Mouse (Mus musculus): ENCODE results near the gene Gm20479.

The Gm20479 gene

DNA sequence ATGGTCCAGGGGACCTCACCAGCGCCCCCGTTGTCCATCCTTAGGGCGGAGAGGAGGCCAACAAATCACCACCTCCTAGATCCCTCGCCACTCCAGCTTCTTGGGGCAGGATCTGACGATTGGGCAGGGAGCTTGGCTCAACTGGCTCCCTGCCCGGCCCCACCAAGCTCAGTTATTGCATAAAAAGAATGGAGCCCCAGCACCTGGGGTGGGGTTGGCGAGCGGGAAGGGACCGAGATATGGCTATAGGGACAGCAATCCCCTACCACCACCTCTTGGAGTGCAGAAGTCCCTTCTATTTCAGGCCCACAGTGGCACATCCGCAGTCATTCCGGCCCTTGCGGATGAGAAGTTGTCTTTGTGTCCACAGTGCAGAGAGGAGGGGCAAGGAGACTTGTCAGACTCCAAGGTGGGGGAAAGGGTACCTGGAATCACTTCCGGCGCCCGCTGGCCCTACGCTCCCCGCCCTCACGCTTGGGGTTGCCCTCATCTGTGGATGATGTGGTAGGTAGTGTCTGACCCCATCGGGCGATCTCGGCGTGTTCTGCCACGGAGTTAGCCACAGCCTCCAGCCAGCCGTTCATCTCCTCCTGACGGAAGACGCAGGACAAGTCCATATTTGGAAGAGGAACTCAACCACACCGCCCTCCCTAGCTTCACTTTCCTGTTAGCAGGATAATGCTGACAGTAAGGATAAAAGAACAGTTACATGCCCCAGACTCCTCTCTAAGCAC is at the start of gene Gm20479:
Gene Gm20479, minus strand, starts transcription at position 559 of the 734 bp plus-strand sequence.
- DNase-seq (ENCODE audit: extremely low read depth, insufficient read length, low spot score) = no peak

DNA sequence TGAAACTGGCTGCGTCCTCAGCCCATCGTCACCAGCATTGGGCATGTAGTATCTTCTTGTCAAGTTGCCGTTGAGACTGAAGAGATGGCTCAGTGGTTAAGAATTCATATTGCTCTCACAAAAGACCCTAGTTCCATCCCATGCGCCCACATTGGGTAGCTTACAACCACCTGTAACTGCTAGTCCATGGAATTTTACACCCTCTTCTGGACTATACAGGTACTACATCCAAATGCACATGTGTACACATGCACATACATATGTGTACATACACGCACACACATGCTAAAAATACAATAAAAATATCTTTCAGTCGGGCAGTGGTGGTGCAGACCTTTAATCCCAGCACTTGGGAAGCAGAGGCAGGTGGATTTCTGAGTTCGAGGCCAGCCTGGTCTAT is 49.3 kb upstream of the Gm20479 start:
- DNase-seq (ENCODE audit: extremely low read depth, insufficient read length, low spot score) = no peak

DNA sequence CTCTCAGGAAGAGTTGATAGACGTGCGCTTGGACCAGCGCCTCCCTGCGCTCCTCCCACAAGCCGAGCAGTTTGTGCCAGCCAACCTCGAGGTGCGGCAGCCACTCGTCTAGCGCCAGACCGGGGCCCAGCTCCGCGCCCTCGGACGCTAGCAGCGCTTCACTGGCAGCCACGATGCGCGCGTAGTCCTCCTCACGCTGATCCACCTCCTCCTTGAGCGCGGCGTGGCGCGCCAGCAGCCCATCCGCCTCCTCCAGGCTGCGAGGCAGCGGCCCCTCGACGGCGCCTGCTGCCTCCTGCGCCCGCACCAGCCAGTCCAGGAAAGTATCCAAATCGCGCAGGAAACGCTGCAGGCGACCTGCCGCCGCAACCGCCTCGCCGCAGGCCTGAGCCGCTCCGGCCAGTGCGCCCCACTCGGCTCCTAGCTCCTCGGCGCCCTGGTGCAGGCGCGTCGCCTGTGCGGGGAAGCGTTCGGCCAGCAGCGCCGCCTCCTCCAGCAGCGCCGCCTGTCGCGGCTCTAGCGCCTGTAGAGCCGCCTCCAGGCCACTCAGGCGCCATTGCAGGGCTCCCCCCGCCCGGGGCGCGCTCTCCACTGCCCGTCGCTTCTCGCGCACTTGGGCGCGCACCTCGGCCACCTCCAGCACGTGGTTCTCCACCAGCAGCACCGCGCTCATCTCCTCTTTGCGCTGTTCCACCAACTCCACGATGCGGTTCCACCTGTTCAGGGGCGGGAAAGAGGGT is 47.2 kb upstream of the Gm20479 start:
- DNase-seq (ENCODE audit: extremely low read depth, insufficient read length, low spot score) = no peak

DNA sequence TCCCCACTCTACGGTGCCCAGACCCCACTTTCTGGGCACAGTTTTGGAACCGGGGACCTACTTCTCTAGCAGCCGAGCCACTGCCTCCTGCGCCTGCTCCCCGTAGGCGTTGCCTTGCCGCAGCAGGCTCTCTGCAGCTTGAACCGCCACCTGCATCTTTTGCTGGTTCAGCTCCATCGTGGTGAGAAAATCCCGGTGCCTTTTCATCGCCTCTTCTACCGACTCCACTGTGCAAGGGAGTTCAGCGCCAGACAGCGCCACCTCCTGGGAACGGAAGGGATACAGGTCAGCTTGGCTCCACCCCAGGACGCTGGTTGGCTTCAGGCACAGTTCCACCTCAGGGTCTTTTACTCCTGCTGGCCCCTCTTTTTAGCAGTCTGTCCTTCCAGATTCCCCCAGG is 45.5 kb upstream of the Gm20479 start:
- DNase-seq (ENCODE audit: extremely low read depth, insufficient read length, low spot score) = no peak

DNA sequence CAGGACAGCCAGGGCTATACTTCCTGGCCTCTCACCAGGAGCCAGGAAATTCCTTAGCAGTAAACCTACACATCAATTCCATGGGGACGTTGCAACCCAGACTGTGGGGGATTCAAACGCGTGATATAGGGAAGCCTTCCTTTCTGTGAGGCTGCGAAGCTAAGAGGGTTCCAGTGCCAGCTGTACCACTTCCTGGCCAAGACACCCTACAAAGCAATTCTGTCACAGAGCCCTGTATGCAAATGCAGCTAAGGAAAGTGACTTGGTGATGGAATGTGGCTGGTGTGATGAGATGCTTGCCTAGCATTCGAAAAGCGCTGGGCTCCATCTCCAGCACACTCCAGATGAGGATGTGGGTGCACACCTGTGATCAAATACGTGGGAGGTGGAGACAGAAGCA is 43.3 kb upstream of the Gm20479 start:
- no peak for DNase-seq (ENCODE audit: extremely low read depth, insufficient read length, low spot score)

DNA sequence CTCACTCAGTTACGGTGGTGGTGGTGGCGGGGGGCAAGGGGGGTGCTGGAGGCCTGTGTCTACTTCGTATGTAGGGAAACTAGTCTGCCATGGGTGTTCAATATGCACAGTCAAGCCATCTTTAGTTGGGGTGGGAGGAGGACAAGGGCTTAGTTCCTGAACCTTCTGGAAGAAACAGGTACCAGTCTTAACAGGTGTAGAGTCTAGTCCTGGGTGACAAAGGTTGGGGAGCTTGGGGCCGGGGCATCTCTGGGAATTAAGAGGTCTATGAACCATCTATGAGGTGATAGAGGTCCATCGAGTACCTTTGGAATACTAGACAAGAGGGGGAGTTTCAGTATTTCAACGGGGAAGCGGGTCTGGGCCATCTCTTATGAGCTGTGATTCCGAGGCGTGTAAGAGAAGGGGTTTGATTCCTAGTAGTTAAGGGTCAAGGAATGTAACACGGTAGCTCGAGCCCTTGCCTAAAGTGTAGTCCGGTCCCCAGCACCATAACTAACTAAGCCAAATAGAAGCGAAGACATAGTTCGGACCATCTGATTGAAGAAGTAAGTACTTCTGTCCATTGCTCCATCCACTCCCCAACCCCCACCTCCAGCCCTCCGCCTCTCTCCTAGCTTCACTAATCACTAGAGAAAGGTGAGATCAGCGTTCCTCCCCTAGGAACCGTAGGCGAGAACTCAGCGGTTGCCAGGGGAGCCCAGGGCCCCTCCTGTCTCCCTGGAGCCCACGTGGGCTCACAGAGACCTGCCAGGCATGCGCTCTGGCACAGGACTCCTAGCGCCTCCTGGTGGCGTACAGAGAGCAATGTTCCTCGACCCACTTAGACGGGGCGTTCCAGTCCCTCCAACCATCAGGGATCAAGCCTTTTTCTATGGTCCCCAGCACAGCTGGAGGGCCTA is 40.1 kb upstream of the Gm20479 start:
- DNase-seq (ENCODE audit: extremely low read depth, insufficient read length, low spot score) = peak; percentile 48

DNA sequence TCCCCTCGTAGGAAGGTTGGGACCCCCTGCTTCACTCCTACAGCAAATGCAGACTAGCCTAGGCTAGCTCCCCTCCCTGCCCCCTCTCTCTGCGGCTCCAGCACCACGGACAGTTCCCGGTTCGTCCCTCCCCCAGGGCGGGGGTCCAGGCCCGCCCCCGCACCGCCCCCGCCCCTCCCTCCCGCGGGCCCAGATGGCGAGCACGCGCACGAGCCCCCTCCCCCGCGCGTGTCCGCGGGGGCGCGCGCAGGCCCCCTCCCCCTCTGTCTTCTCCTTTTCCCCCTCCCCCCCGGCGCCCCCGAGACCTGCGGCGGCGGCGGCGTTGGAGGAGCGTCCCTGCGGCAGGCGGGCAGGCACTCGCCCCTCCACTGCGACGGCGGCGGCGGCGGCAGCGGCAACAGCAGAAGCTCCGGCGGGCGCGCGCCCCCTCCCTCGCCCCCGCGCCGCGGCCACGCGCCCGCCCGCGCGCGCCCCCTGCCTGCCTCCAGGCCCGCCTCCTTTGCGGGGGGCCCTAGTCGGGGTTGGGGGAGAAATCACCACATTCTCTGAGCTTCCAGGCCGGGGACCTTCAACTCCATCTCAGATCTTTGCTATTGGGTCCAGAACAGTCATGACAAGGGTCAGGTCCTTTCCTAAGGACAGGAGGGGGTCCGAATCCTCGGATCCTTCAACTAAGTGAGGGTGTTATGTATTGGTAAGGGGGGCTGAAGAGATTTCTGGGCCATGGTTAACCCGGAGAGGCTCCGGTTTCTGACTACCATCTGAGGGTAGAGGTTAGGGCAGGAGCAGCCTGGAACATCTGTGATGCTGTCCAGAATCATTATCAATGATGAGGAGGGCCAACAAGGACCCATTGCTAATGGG is 39.2 kb upstream of the Gm20479 start:
- no peak for DNase-seq (ENCODE audit: extremely low read depth, insufficient read length, low spot score)

DNA sequence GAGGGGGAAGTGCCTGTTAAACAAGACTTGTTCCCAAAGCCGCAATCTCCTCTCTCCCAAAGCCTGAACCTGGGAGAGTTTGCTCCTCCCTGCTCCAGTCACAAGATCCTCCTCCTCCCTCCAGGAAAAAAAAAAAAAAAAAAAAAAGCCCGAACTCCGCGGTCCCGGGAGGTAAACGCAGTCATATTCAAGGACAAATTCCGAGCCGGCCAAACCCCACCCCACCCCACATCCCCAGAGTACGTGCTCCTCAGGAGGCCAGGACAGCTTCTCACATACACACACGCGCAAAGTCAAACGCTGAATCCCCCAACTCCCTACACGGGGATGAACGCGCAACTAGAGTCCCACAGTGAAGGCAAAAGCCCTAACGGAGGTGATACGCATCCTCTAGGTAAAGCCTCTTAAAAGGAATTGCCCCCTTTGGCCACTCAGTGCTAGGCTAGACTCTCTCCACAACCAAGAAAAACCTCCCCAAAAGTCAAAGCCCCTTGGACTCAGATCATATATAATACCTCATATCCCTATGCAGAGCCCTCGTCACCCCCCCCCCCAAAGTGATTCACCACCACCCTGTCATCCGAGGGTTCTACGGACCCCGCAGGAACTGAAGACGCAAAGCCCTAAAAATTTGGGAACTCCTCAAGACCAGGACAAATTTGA is 38.4 kb upstream of the Gm20479 start:
- DNase-seq (ENCODE audit: extremely low read depth, insufficient read length, low spot score) = no peak

DNA sequence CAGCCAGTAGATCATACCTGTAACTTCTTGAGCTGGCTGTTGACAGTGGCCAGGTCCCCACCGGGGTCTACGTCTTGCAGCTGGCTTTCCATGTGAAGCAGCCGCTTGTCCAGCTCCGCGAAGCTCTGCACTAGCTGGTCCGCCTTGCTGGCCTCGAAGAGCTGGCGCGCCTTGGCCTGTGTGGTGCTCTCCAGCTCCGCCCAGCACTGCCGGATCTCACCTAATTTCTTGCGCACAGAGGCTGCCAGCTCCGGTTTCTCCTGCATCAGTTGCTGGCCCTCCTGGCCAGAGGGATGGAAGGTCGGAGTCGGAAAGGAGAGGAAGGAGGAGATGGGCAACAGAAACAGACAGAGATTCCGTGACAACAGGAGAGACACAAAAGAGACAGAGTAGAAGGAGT is 34.2 kb upstream of the Gm20479 start:
- no peak for DNase-seq (ENCODE audit: extremely low read depth, insufficient read length, low spot score)

DNA sequence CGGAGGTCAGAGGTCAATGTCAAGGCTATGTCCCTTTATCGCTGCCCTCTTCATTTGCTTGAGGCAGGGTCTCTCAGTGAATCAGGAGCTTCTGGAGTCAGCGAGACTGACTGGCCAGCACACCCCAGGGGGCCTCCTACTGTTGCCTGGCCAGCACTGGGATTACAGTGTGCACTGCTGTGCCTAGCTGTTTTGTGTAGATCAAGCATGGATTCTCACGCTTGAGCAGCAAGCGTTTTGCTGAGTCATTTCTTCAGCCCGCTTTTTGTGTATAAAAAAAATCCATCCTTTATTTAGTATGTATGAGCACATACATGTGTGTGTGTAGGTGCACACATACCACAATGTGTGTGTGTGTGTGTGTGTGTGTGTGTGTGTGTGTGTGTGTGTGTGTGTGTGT is 32.0 kb upstream of the Gm20479 start:
- DNase-seq (ENCODE audit: extremely low read depth, insufficient read length, low spot score) = no peak

DNA sequence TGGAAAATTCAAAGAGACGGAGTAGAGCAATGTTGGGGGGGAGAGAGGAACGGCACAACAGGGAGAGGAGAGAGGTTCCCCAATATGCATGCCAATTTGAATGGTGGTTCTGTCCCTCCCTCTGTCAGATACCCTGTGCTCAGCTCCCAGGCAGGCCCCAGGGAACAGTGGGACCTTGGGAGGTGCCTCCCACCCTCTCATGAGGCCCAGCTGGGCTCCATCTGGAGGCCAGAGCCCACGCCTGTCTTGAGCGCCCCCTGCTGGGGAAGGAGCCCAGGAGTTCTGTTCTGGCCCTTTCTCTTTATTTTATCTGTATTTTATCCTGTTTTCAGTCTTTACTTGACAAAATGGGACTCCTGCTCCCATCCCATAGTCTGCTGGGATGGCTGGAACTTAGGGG is 27.5 kb upstream of the Gm20479 start:
- no peak for DNase-seq (ENCODE audit: extremely low read depth, insufficient read length, low spot score)

DNA sequence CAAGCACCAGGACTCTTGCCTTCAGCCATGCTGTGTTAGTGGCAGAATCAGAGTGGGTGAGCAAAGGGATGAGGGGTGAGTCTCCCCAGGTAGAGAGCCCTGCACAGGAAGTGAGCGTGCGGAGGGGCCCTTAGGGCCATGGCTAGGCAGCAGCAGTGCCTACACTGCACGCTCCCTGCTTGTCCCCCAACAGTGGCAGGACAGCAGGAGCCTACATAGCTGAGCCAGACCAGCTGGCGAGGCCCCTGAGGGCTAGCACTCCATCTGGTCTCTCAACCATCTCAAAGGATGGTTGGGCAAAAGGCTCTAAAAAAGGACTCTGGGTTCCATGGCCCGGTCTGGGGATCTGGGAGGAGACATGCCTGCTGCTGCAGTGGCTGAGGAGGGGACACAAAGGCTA is 26.9 kb upstream of the Gm20479 start:
- DNase-seq (ENCODE audit: extremely low read depth, insufficient read length, low spot score) = no peak

DNA sequence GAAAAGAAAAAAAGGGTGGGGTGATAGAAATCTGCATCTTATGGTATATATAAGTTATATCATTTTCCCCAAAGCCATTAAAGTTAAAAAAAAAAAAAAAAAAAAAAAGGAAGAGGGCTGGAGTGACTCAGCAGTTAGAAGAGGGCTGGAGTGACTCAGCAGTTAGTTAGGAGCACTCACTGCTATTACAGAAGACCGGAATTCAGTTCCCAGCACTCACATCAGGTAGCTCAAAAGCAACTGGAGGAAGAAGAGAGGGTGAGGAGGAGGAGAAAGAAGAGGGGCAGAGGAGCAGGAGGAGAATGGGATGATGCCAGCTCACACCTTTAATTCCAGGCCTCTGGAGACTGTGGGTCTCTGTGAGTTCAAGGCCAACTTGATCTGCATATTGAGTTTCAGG is 26.0 kb upstream of the Gm20479 start:
- no peak for DNase-seq (ENCODE audit: extremely low read depth, insufficient read length, low spot score)

DNA sequence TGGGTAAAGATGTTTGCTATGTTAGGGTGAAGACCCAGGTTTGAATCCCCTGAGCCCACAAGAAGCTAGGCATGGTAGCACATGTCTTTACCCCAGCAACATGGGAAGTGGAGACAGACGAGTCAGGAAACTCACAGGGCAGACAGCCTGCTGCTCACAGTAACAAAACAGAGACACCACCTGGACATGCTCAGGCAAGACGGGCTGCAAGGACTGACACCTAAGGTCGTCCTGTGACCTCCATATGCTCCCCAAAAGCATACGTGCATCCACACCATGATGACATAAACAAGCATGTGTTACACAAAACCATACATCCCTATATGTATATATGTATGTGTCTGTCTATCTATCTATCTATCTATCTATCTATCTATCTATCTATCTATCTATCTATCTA is 24.3 kb upstream of the Gm20479 start:
- DNase-seq (ENCODE audit: extremely low read depth, insufficient read length, low spot score) = no peak

DNA sequence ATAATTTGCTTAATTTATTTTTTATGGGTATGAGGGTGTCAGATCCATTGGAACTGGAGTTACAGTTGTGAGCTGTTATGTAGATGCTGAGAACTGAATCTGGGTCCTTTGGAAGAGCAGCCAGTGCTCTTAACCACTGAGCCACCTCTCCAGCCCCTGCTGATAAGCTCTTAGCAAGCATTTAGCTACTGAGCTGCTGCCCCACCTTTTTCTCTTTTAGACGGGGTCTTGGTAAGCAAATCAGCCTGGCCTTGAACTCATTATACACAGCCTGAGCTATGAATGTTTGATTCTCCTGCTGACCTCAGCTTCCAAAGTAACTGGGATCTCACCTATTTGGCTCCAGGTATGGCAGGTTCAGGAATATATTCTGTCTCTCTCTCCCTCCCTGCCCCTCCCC is 23.8 kb upstream of the Gm20479 start:
- DNase-seq (ENCODE audit: extremely low read depth, insufficient read length, low spot score) = no peak

DNA sequence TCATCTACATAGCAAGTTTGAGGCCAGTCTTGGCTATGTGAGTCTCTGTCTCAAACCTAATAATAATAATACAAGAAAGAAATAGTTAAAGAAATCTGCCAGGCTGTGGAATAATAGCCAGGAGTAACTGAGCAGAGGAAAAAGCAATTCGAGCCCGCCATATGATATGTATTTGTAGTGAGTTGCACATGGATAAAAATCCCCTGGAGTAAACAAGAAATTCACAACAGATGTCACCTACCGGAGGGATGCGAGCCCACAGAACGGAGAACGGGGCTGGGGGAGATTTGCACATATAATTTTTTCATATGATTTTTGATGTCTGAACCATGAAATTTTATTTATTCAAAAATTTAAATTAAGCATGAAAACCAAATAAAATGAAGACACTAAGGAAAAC is 22.6 kb upstream of the Gm20479 start:
- no peak for DNase-seq (ENCODE audit: extremely low read depth, insufficient read length, low spot score)

DNA sequence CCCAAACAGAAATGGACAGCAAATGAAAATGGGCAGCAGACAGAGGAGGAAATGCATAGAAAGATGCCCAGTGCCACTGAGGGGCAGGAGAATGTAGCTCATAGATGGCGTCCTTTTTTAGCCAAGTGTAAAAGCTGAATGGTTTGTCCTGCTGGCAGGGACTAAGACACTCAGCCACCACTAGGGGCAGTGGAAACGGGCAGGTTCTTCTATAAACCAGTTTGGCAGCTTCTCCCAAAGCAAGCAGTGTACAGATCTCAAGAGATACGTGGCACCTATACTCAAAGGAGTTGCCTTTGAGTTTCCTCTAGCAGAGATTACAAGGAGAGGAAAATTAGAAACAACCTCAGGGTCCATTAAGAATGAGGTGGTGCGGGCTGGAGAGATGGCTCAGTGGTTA is 21.2 kb upstream of the Gm20479 start:
- no peak for DNase-seq (ENCODE audit: extremely low read depth, insufficient read length, low spot score)

DNA sequence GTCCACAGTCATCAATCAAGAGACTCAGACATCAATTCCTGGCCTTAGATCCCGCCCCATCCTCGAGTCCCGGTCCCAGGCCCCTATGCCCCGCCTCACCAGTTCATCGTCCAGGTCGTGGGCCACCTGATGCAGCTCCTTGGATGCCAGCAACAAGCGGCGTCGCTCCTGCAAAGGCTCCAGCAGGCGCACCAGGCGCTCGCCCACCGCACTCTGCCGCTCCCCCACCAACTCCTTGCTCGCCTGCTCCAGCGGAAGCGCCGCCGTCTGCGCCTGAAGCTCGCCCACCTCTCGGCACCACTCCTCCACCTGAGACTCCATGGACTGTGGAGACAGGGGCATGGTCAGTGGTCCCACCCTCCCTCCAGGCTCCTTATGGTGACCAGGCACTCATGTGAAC is 18.1 kb upstream of the Gm20479 start:
- no peak for DNase-seq (ENCODE audit: extremely low read depth, insufficient read length, low spot score)

DNA sequence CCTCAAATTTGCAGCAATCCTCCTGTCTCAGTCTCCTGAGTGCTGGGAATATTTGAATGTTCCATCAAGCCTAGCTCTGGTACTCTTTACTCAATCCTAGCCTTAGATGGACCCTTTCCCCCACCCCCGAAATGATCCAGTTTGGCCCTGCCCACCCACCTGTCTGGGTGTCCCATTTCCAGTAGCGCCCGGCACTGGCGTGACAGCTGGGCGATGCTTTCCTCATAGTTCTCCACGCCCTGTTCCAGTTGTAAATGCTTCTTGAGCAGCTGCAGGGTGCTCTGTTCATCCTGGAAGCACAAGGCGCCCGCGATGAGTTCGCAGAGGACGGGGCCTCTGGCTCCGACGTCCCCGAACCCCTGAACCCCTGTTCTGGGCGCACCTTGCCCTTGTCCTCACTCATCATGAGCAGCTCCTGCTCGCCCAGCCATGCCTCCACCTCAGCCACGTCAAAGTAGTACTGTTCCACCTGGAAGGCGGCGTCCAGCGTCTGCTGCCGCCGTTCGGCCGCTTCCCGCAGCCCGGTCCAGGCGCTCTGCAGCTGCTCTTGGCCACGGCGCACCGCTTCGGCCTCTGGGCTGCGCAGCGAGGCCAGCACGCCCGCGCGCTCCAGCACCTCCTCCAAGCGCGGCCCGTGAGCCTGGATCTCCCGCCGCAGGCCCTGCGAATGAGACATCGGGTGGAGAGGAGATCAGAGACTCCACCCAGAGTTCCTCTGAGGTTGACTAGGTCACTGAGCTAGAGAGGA is 14.7 kb upstream of the Gm20479 start:
- DNase-seq (ENCODE audit: extremely low read depth, insufficient read length, low spot score) = no peak

Measured in 3134 (cell line).